Mouse (Mus musculus): Measurements from ENCODE around the gene Zfp180.

DNA sequence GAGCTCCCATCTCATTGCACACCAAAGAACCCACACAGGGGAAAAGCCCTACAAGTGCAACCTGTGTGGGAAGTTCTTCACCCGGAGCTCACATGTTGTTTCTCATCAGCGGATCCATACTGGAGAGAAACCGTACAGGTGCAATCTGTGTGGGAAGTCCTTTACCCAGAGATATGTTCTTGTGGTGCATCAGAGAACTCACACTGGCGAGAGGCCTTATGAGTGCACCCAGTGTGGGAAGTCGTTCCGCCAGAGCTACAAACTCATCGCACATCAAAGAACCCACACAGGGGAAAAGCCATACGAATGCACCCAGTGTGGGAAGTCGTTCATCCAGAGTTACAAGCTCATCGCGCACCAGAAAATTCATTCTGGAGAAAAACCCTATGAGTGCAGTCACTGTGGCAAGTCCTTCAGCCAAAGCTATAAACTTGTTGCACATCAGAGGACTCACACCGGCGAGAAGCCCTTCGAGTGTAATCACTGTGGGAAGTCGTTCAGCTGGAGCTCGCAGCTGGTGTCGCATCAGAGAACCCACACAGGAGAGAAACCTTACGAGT, 23.5 kb downstream of the Zfp180 start:
- TF ChIP-seq CTCF (IDR thresholded peaks at IDR 0.05; ENCODE audit: low read depth), result no peak
- no peak for TF ChIP-seq EP300 (optimal IDR thresholded peaks at IDR 0.05)

Data from stomach, postnatal 0 days (tissue).